Mouse (Mus musculus) B cell, adult 67 days (primary cell): Measurements from ENCODE around the gene Olfr93. TPM values are rescaled to one million over a fixed set of nuclear protein-coding genes. Genes with fewer than 3 reads are reported as not detected.

Experiments
- total RNA-seq, 2 experiments: library from RNA; stranded (reverse); gene quantifications; 4 replicates each; pipeline ENCODE4 v1.2.4; 2023

Olfr93 gene
- total RNA-seq = not detected

DNA sequence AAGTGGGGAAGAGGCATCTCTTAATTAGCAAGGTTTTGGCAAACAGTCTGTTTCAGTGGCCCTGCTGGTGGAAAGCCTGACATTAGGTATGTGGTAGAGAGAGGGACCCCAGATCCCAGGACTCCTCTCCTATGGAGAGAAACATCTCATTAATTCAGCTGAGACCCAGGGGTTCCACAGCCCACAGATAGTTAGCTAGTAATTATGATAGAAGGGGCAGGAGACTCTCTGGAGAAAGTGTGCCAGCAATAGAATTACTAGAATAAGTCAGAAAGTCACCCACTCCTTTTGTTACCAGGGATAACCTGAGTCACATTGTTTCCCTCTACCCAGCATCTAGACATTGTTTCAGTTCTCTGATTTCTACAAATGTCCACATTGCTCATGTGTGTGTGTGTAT is at the start of gene Olfr93:
Gene Olfr93, minus strand, starts transcription at position 101 of the 400 bp plus-strand sequence.

GRCm38 (mm10) chr17:37200894-37201293 is 39.6 kb upstream of the Olfr93 start, which contains the start of gene Olfr94:
Olfr94 (minus strand) TSS chr17:37200994.

DNA sequence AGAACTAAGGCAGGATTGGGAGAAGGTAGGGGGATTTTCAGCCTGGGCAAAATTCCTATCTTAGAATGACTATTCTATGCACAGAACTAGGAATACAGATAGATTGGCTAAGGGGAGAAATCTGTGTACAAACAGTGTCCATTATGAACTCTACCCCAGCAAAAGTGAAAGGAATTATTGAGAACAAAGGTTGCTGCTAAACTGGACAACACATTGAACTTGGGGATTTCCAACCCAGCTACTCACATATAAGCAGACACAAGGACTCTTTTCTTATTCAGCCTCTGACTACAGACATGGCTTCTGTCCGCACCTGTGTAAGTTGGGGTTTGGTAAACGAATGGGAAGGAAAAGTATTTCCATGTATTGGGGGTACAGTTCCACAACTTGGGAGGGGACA is 32.4 kb upstream of the Olfr93 start, which contains the start of gene Ubd:
Gene Ubd, plus strand, starts transcription at position 237 of the 400 bp plus-strand sequence.

DNA sequence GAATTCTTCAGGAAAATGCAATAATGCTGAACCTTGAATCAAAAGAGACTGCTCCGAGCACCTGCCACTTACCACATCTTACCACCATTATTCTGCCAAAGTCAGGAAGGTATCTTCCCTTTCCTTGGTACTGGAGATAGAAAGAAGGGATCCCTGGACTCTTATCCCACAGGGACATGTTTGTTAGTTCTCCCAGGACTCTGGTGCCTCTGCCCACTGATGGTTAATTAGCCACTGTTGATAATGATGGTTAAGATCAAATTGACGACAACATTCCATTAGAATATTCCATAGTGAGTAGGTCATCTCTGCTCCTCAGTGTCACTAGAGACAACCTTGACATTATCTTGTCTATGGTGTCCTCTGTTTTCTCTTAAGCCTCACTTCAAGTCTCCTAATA is 41.3 kb downstream of the Olfr93 start, which contains the start of gene Olfr92:
Gene Olfr92, minus strand, starts transcription at position 101 of the 400 bp plus-strand sequence.

GRCm38 (mm10) chr17:37098178-37098577 is 63.1 kb downstream of the Olfr93 start, which contains the start of gene Olfr91:
Olfr91 (minus strand) TSS chr17:37098278.

Other genes with a start within 250 kb of the Olfr93 start
- gene Rnf39, start 218.6 kb downstream of the Olfr93 start, total RNA-seq = not detected
- gene Ppp1r11, start 209.8 kb downstream of the Olfr93 start, total RNA-seq = 100 to 1,000 TPM in 1 of 2 experiments, 10 to 100 TPM in 1; 95.2 to 105 TPM
- 10 to 100 TPM; 70.2 to 71.0 TPM for gene Znrd1, start 202.9 kb downstream of the Olfr93 start, total RNA-seq
- gene Znrd1as, start 202.9 kb downstream of the Olfr93 start, total RNA-seq = 1 to 10 TPM; 1.6 to 7.4 TPM
- not detected for gene 2410137M14Rik, start 180.3 kb downstream of the Olfr93 start, total RNA-seq
- not detected for gene H2-M5, start 172.0 kb downstream of the Olfr93 start, total RNA-seq
- not detected for gene Zfp57, start 160.3 kb downstream of the Olfr93 start, total RNA-seq
- not detected for gene Mog, start 138.1 kb downstream of the Olfr93 start, total RNA-seq
- gene Gabbr1, start 115.5 kb downstream of the Olfr93 start, total RNA-seq = 10 to 100 TPM; 65.4 to 88.3 TPM
- gene Olfr90, start 73.0 kb downstream of the Olfr93 start, total RNA-seq = under 1 TPM; 0.20 to 0.59 TPM
- gene Olfr91, start 63.2 kb downstream of the Olfr93 start, total RNA-seq = not detected
- not detected for gene Olfr92, start 41.4 kb downstream of the Olfr93 start, total RNA-seq
- gene Ubd, start 32.4 kb upstream of the Olfr93 start, total RNA-seq = not detected
- not detected for gene Olfr94, start 39.5 kb upstream of the Olfr93 start, total RNA-seq
- not detected for gene Olfr95, start 51.6 kb upstream of the Olfr93 start, total RNA-seq
- not detected for gene Olfr96, start 58.7 kb upstream of the Olfr93 start, total RNA-seq
- not detected for gene Olfr97, start 75.8 kb upstream of the Olfr93 start, total RNA-seq
- not detected for gene Olfr98, start 102.3 kb upstream of the Olfr93 start, total RNA-seq
- gene H2-M3, start 108.7 kb upstream of the Olfr93 start, total RNA-seq = 10 to 100 TPM; 49.0 to 49.1 TPM
- not detected for gene Olfr99, start 122.0 kb upstream of the Olfr93 start, total RNA-seq
- not detected for gene Olfr101, start 142.8 kb upstream of the Olfr93 start, total RNA-seq
- not detected for gene Olfr102, start 155.6 kb upstream of the Olfr93 start, total RNA-seq
- gene Olfr103, start 178.2 kb upstream of the Olfr93 start, total RNA-seq = not detected
- not detected for gene Olfr104-ps, start 198.1 kb upstream of the Olfr93 start, total RNA-seq
- gene Olfr105-ps, start 217.5 kb upstream of the Olfr93 start, total RNA-seq = not detected
- not detected for gene Olfr106-ps, start 228.9 kb upstream of the Olfr93 start, total RNA-seq
- not detected for gene Olfr107, start 237.7 kb upstream of the Olfr93 start, total RNA-seq